Mouse (Mus musculus): Measurements from ENCODE around the gene Glis1. TPM values are rescaled to one million over a fixed set of nuclear protein-coding genes. Genes with fewer than 3 reads are reported as not detected.

Gene Glis1
- total and polyA plus RNA-seq, 2 experiments from 2014 or later: 0.11 TPM; not detected in 1

DNA sequence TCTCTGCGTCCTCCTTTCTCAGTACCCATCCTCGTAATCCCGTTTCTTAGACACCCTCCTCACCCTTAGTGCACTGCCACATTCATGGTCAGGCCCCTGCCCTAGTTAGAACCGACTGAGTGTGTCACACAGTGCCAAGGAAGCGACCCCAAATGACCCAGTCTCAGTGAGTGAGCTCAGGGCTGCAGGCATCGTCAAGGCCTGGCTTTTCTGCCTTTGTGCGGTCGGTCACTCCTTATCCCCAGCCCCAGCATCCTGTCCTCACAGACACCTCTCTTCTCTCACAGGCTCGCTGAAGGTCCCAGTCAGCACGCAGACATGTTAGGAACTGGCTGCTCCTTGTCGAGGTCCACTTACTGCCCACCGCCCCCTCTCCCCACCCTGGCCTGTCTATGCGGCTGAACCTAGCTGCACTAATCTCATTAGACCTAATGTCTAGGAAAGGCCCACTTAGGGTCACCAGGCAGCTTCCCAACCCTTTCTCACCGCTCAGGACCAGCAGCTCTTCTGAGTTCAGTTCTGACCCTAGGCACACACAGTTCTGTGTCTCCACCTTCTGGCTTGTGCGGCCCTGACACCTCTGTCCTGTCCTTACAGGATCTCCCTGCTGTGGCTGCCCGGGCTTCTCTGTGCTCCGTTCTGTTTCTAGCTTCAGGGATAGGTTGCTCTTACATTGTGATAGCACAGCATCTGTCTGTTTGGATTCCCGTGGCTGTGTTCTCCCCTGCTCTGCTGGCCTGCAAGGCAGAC, 18.1 kb downstream of the Glis1 start:
- Histone ChIP-seq H3K27me3 (ENCODE audit: control insufficient read depth, insufficient read depth, low read length) (no peaks in the 10 kb centered on the region), H3K9me3 (replicated peaks; ENCODE audit: control insufficient read depth, low read length) (no peaks in the 10 kb centered on the region), H3K4me1 (ENCODE audit: control insufficient read depth, insufficient read depth) (no peaks in the 10 kb centered on the region), H3K9ac (replicated peaks; ENCODE audit: low read depth, low read length) (no peak overlapping the region), H3K36me3 (replicated peaks; ENCODE audit: control insufficient read depth, insufficient read depth, low read length) (no peaks in the 10 kb centered on the region), H3K4me2 (ENCODE audit: low read depth, low read length) (no peak overlapping the region), H3K27ac (ENCODE audit: low read depth) (no peak overlapping the region), H3K4me3 (ENCODE audit: low read depth, low read length) (no peak overlapping the region)
- 68% methylated on average over 18 of the region's 18 CpGs for WGBS
- TF ChIP-seq CTCF (IDR thresholded peaks at IDR 0.05; ENCODE audit: low read depth) (no peak), EP300 (IDR thresholded peaks at IDR 0.05; ENCODE audit: low read depth) (no peak)
- DNase-seq (ENCODE audit: low spot score) (no peak), ATAC-seq (ENCODE audit: insufficient read depth, low read depth) (no peak)

DNA sequence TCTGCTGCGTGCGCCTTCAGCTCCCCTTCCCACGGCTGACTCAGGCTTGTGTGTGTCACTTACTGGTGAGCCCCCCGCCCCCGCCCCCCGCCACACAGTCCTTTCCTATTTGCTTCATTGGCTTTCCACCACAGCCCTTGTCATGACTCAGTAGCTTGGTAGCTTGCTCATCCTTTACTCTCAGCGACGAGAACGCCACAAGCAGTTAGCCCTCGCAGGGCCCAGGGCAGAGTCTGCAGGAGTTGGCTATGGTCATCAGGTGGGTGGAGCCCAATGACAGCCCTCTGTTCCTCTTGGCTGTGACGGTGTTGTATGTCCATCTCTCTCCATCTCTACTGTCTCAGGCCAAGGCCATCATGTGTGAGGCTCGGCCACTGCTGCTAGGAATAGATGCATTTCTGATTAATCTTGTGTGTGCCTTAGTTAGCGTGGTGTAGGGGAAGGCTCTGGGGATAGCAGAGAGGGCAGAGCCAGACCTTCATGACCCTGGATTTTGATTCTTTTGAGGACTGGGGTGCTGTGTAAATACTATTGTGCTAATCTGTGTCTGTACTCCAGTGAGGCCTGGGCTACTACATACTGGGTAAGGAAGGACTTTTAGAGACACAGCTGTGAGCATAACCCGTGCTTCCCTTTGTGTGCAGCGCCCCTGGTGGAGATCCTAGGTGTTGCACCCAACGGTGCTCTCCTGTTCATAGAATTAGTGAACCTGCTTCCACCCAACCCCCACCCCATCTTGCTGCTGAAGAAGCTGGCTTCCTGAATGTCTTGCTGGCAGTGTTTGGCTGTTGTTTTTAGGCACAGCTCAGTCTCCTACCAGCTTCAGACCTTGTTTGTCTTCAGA, 19.0 kb downstream of the Glis1 start:
- TF ChIP-seq EP300 (IDR thresholded peaks at IDR 0.05; ENCODE audit: low read depth) (no peak), CTCF (IDR thresholded peaks at IDR 0.05; ENCODE audit: low read depth) (peak; percentile 84)
- DNase-seq (ENCODE audit: low spot score) (peak; percentile 78), ATAC-seq (ENCODE audit: insufficient read depth, low read depth) (peak; percentile 65)
- no peaks in the 10 kb centered on the region for H3K9me3 ChIP-seq (replicated peaks; ENCODE audit: control insufficient read depth, low read length)
- H3K36me3 ChIP-seq (replicated peaks; ENCODE audit: control insufficient read depth, insufficient read depth, low read length): no peaks in the 10 kb centered on the region
- H3K27ac ChIP-seq (ENCODE audit: low read depth): no peak overlapping the region
- H3K4me3 ChIP-seq (ENCODE audit: low read depth, low read length): no peak overlapping the region
- no peak overlapping the region for H3K9ac ChIP-seq (replicated peaks; ENCODE audit: low read depth, low read length)
- H3K4me1 ChIP-seq (ENCODE audit: control insufficient read depth, insufficient read depth): no peaks in the 10 kb centered on the region
- H3K27me3 ChIP-seq (ENCODE audit: control insufficient read depth, insufficient read depth, low read length): no peaks in the 10 kb centered on the region
- WGBS: 59% methylated on average over 16 of the region's 16 CpGs
- no peak overlapping the region for H3K4me2 ChIP-seq (ENCODE audit: low read depth, low read length)

- ATAC-seq (ENCODE audit: insufficient read depth, low read depth) (no peak), DNase-seq (ENCODE audit: low spot score) (no peak)
- Histone ChIP-seq H3K27ac (ENCODE audit: low read depth) (no peak overlapping the region), H3K27me3 (ENCODE audit: control insufficient read depth, insufficient read depth, low read length) (no peaks in the 10 kb centered on the region), H3K36me3 (replicated peaks; ENCODE audit: control insufficient read depth, insufficient read depth, low read length) (no peaks in the 10 kb centered on the region), H3K4me2 (ENCODE audit: low read depth, low read length) (no peak overlapping the region), H3K4me3 (ENCODE audit: low read depth, low read length) (no peak overlapping the region), H3K9ac (replicated peaks; ENCODE audit: low read depth, low read length) (no peak overlapping the region), H3K9me3 (replicated peaks; ENCODE audit: control insufficient read depth, low read length) (no peaks in the 10 kb centered on the region), H3K4me1 (ENCODE audit: control insufficient read depth, insufficient read depth) (no peaks in the 10 kb centered on the region)
- TF ChIP-seq EP300 (IDR thresholded peaks at IDR 0.05; ENCODE audit: low read depth) (no peak), CTCF (IDR thresholded peaks at IDR 0.05; ENCODE audit: low read depth) (no peak)
- 64% methylated on average over 12 of the region's 12 CpGs for WGBS
Measured at GRCm38 (mm10) chr4:107457602-107458001, 23.2 kb downstream of the Glis1 start.

- no peak overlapping the region for H3K9ac ChIP-seq (replicated peaks; ENCODE audit: low read depth, low read length)
- no peaks in the 10 kb centered on the region for H3K27me3 ChIP-seq (ENCODE audit: control insufficient read depth, insufficient read depth, low read length)
- H3K4me3 ChIP-seq (ENCODE audit: low read depth, low read length): no peak overlapping the region
- H3K27ac ChIP-seq (ENCODE audit: low read depth): no peak overlapping the region
- H3K9me3 ChIP-seq (replicated peaks; ENCODE audit: control insufficient read depth, low read length): no peaks in the 10 kb centered on the region
- no peak for ATAC-seq (ENCODE audit: insufficient read depth, low read depth)
- DNase-seq (ENCODE audit: low spot score): no peak
- TF ChIP-seq EP300 (IDR thresholded peaks at IDR 0.05; ENCODE audit: low read depth): no peak
- TF ChIP-seq CTCF (IDR thresholded peaks at IDR 0.05; ENCODE audit: low read depth): no peak
- H3K4me1 ChIP-seq (ENCODE audit: control insufficient read depth, insufficient read depth): no peaks in the 10 kb centered on the region
- WGBS: 55% methylated on average over 17 of the region's 17 CpGs
- H3K36me3 ChIP-seq (replicated peaks; ENCODE audit: control insufficient read depth, insufficient read depth, low read length): no peaks in the 10 kb centered on the region
- no peak overlapping the region for H3K4me2 ChIP-seq (ENCODE audit: low read depth, low read length)
Measured at GRCm38 (mm10) chr4:107458907-107459306, 24.5 kb downstream of the Glis1 start.

DNA sequence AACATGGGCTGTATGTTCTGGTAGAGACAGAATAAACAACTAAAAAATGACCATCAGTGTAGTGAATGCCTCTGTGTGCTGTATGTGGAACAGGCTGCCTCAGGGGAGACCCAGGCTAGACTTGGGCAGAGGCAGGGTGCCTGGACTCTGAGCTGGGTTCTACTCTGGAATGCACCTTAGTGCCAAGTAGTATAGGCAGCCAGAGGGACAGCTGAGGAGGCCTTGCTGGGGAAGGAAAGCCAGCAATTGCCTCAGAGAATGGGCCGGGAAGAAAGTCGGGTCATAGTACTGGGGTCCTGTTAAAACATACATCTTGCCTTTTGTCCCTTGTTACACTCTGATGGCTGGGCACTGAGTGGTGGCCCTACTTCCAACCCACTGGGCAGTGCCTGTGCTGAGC, 25.1 kb downstream of the Glis1 start:
- ATAC-seq (ENCODE audit: insufficient read depth, low read depth): no peak
- DNase-seq (ENCODE audit: low spot score): no peak
- no peak overlapping the region for H3K9ac ChIP-seq (replicated peaks; ENCODE audit: low read depth, low read length)
- no peaks in the 10 kb centered on the region for H3K4me1 ChIP-seq (ENCODE audit: control insufficient read depth, insufficient read depth)
- no peaks in the 10 kb centered on the region for H3K27me3 ChIP-seq (ENCODE audit: control insufficient read depth, insufficient read depth, low read length)
- H3K4me3 ChIP-seq (ENCODE audit: low read depth, low read length): no peak overlapping the region
- no peak overlapping the region for H3K4me2 ChIP-seq (ENCODE audit: low read depth, low read length)
- no peaks in the 10 kb centered on the region for H3K36me3 ChIP-seq (replicated peaks; ENCODE audit: control insufficient read depth, insufficient read depth, low read length)
- WGBS: 63% methylated on average over 2 of the region's 2 CpGs
- H3K9me3 ChIP-seq (replicated peaks; ENCODE audit: control insufficient read depth, low read length): no peaks in the 10 kb centered on the region
- TF ChIP-seq CTCF (IDR thresholded peaks at IDR 0.05; ENCODE audit: low read depth) (no peak), EP300 (IDR thresholded peaks at IDR 0.05; ENCODE audit: low read depth) (no peak)
- no peak overlapping the region for H3K27ac ChIP-seq (ENCODE audit: low read depth)

All from heart, postnatal 0 days (tissue).